Comparison of ENCODE assay signal across 16 mouse cellular contexts in the genomic region with DNA sequence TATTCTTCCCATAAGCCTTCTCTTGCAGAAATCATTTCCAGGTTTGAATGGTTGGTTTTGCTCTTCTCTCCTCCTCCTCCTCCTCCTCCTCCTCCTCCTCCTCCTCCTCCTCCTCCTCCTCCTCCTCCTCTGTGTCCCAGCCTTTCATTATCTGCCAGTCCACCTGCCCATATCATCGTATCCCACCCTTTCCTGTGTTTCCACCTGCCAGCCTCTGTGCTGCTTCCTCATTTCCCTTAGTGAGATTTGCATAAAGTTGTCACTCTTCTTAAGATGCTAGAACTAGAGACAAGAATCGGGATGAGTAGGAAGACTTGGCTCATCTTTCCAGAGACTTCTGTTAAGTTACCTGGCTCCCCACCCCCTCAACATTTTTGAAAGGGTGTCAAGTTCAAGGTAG.
"Had no signal": no experiment of that assay in that cellular context is flagged by ENCODE, and none has a peak within 500 bp of the region (broad histone marks: within the 10 kb centered on the region; RNA-seq: fewer than 3 reads in every experiment).

No protein-coding gene starts in this region.

- H3K36me3 ChIP-seq: neural tube, embryonic 15.5 days; stomach, embryonic 15.5 days had no signal

- H3K9ac ChIP-seq: neural tube, embryonic 13.5 days; neural tube, embryonic 15.5 days; stomach, embryonic 15.5 days had no signal

- H3K27ac ChIP-seq: neural tube, embryonic 13.5 days; neural tube, embryonic 15.5 days; stomach, embryonic 15.5 days; stomach, postnatal 0 days had no signal

- H3K4me3 ChIP-seq: neural tube, embryonic 13.5 days; neural tube, embryonic 15.5 days; stomach, embryonic 15.5 days had no signal

- H3K9me3 ChIP-seq: neural tube, embryonic 13.5 days; neural tube, embryonic 15.5 days; stomach, embryonic 15.5 days had no signal

- H3K27me3 ChIP-seq: stomach, embryonic 15.5 days had no signal

- DNase-seq: retina, postnatal 1 day; right cerebral cortex, adult 18-20 months; right cerebral cortex, postnatal 14 days; right cerebral cortex, postnatal 25 days; right cerebral cortex, postnatal 4 days; spleen, adult 18-20 months; thymus, adult 18-20 months; thymus, adult 2 months; thymus, postnatal 14 days; thymus, postnatal 25 days; thymus, postnatal 36 days; thymus, postnatal 4 days had no signal
